Mouse (Mus musculus): ENCODE measurements around the gene Pemt. TPM values are rescaled to one million over a fixed set of nuclear protein-coding genes. Genes with fewer than 3 reads are reported as not detected.

Pemt gene
- polyA plus RNA-seq, 1 experiment from 2014 or later: 8.8 TPM

DNA sequence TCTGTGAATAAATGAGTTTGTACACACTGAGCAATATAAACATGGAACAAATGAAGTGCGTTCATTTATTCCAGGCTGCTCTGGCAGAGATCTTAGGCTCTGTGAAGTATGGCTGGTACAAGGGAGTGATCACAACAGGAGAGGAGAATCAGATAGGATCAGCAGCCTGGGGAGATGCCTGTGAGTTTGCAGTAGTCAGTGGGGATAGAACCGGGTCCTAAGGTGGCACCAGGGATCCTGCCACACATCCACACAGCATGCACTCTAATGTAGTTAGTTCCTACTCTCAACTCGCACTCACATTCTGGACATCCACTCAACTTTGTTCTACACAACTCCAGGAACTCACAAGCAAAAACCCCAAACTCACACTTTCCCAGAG, 622 bp downstream of the Pemt start:
- WGBS: 7% methylated on average over 3 of the region's 3 CpGs
- Histone ChIP-seq H3K4me1 (no peaks in the 10 kb centered on the region), H3K27ac (peak overlapping the region; percentile 97; the same call in 1 of the 2 replicates), H3K4me3 (replicated peaks) (peak overlapping the region; percentile 70), H3K4me2 (peak overlapping the region; percentile 78), H3K9ac (no peak overlapping the region), H3K36me3 (no peaks in the 10 kb centered on the region), H3K9me3 (no peaks in the 10 kb centered on the region), H3K27me3 (replicated peaks) (no peaks in the 10 kb centered on the region)
- peak; percentile 4; the same call in 1 of the 2 replicates for ATAC-seq (ENCODE audit: insufficient read depth, low FRiP score, low read depth)

DNA sequence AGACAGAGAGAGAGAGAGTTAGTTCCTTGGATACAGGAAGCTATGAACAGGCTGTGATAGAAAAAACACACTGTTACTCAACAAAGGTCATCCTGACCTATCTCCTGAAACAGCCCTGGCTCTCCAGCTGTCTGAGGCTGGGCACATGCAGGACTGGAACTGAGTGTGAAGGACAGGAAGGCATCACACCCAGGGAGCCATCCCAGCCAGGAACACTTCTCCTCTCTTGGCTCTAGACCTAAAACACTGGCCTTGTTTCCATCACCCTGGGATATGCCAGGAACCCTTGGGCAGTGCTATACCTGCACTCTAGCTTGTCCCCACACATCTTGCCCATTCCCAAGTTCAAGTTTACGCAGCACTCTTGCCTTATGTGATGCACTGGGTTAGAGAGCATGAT, 1.5 kb downstream of the Pemt start:
- H3K9ac ChIP-seq: no peak overlapping the region
- no peaks in the 10 kb centered on the region for H3K36me3 ChIP-seq
- H3K4me1 ChIP-seq: no peaks in the 10 kb centered on the region
- WGBS: 85% methylated on average over 1 of the region's 1 CpGs
- no peak for ATAC-seq (ENCODE audit: insufficient read depth, low FRiP score, low read depth)
- no peak overlapping the region for H3K4me3 ChIP-seq (replicated peaks)
- H3K9me3 ChIP-seq: no peaks in the 10 kb centered on the region
- no peak overlapping the region for H3K4me2 ChIP-seq
- H3K27ac ChIP-seq: no peak overlapping the region
- no peaks in the 10 kb centered on the region for H3K27me3 ChIP-seq (replicated peaks)

DNA sequence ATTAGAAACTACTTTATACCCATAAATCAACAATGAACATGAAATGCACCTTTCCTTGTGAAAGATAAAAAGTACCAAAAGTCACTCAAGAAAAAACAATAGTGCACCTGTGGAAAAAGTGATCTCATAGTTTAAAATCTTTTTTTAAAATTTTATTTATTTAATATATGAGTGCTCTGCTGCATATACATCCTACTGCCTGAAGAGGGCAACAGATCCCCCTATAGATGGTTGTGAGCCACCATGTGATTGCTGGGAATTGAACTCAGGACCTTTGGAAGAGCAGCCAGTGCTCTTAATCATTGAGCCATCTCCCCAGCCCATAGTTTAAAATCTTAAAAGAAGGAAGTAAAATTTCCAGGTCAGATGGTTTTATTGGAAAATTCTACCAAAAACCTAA, 4.0 kb downstream of the Pemt start:
- Histone ChIP-seq H3K4me1 (no peaks in the 10 kb centered on the region), H3K9ac (no peak overlapping the region), H3K27ac (no peak overlapping the region), H3K4me2 (no peak overlapping the region), H3K27me3 (replicated peaks) (no peaks in the 10 kb centered on the region), H3K4me3 (replicated peaks) (no peak overlapping the region), H3K9me3 (no peaks in the 10 kb centered on the region), H3K36me3 (no peaks in the 10 kb centered on the region)
- ATAC-seq (ENCODE audit: insufficient read depth, low FRiP score, low read depth): no peak

DNA sequence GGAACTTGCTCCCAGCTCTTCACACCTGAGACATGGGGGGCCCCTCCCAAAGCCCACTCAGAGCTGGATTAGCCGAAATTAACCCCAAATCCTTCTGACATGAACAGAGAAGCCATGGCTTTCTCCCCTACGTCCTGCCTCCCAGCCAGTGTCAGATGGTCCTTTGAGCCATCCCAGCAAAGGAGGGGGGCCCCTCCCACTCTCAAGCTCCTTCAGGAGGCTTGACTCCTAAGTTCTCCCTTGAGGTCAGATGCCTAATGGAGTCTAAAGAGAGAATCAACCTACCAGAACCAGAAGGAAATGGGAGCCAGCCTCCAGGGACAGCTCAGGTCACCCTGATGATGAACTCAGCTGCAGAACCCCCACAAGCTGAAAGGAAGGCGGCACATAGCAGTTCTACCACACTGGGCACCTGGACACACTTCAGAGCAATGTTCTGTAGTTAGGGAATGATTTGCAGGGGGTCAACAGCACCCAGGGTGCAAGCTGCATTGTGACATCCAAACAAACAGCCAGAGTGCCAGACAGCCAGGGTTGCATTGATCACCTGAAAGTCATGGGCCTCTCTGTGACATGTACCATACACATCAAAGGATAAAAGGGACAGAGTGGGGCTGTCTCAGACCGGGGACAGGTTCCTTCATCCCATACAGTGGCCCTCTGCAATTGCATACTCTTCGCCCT, 9.6 kb downstream of the Pemt start:
- Histone ChIP-seq H3K4me3 (replicated peaks) (no peak overlapping the region), H3K9me3 (no peaks in the 10 kb centered on the region), H3K36me3 (no peaks in the 10 kb centered on the region), H3K27ac (no peak overlapping the region), H3K4me2 (no peak overlapping the region), H3K9ac (no peak overlapping the region), H3K27me3 (replicated peaks) (no peaks in the 10 kb centered on the region), H3K4me1 (no peaks in the 10 kb centered on the region)
- 67% methylated on average over 5 of the region's 5 CpGs for WGBS
- ATAC-seq (ENCODE audit: insufficient read depth, low FRiP score, low read depth): no peak

DNA sequence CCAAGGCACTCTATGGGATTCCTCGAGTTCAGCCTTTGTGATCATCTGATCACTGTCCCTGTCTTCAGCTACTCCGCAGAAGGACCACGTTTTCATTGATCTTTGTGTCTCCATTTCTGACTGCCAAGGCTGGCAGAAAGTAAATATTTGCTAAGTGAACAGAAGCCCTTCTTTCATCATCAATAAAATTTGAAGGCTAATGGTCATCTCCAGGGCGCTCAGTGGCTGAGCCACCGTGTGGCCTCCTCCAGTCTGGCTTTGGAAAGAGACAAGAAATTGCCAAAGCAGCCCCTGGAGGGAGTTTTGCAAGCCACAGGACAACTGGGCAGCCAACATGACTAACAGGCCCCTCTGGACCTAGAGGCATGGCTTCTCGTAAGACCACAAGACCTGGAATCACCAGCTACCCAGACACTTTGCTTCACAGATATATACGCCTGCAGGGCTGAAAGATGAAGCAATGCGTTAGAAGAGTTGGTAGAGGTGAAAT, 11.3 kb downstream of the Pemt start:
- no peak overlapping the region for H3K27ac ChIP-seq
- no peak overlapping the region for H3K9ac ChIP-seq
- H3K27me3 ChIP-seq (replicated peaks): no peaks in the 10 kb centered on the region
- no peaks in the 10 kb centered on the region for H3K9me3 ChIP-seq
- no peaks in the 10 kb centered on the region for H3K36me3 ChIP-seq
- no peaks in the 10 kb centered on the region for H3K4me1 ChIP-seq
- H3K4me2 ChIP-seq: no peak overlapping the region
- 67% methylated on average over 8 of the region's 8 CpGs for WGBS
- no peak overlapping the region for H3K4me3 ChIP-seq (replicated peaks)
- no peak for ATAC-seq (ENCODE audit: insufficient read depth, low FRiP score, low read depth)

DNA sequence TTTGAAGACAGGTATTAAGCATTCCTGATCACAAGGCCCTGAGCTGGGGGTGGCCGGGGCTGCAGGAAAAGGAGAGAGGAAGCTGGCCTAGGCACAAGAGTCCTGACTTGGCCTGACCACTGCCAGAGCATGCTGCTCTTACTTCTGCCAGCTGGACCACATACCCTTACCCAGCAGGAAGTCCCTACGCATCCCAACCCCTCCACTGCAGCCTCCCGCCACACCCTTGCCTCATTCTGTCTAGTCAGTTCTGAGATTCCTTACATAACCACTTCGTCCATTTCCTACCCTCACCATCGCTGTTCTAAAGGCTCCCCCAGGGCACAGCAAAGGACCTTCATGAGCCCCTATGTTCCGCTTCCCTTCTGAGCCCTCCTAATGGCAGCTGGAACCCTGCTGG, 12.0 kb downstream of the Pemt start:
- no peaks in the 10 kb centered on the region for H3K27me3 ChIP-seq (replicated peaks)
- no peak overlapping the region for H3K4me3 ChIP-seq (replicated peaks)
- H3K36me3 ChIP-seq: no peaks in the 10 kb centered on the region
- H3K9me3 ChIP-seq: no peaks in the 10 kb centered on the region
- H3K4me2 ChIP-seq: no peak overlapping the region
- H3K4me1 ChIP-seq: no peaks in the 10 kb centered on the region
- ATAC-seq (ENCODE audit: insufficient read depth, low FRiP score, low read depth): no peak
- no peak overlapping the region for H3K27ac ChIP-seq
- H3K9ac ChIP-seq: no peak overlapping the region
- WGBS: 75% methylated on average over 6 of the region's 6 CpGs

DNA sequence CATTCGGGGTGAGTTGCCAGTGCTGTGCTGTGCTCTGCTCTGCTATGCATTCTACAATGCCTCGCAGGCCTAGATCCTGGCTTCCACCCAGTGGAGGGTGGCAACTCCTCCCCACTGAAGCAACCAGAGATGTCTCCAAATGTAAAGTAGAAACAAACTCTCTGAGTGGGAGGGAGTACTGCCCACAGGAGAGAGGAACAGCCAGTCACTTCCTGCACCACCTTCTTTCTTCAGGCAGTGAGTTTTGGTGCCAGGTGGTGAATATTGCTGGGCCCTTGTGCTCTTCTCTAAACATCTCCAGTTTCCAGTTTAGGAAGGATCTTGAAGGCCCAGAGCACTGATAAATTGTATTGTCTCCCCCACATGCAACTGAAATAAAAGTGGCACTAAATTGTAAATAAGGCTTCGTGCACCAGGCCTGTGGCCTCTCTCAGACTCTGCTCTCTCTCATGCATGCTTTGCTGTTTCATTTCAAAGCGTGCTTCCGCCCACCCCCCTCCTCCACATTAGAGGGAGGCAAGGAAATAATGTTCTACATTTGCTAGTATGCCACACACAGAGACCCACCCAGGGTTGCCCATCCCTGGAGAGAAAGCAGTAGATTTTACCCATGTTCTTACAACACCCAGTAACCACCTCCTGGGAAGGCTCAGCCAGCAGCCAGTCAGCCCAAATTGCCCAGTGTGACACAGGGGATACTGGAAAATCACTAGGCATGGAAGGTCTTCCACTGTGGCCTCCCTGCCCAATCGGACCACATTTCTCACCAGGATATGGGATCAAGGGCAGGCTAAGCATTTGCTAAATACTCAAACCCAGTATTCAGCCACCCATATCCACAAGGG, 13.5 kb downstream of the Pemt start:
- Histone ChIP-seq H3K9me3 (no peaks in the 10 kb centered on the region), H3K9ac (no peak overlapping the region), H3K4me1 (peaks cover 3% of the 10 kb centered on the region; the same call in 1 of the 2 replicates), H3K4me2 (no peak overlapping the region), H3K27me3 (replicated peaks) (no peaks in the 10 kb centered on the region), H3K27ac (no peak overlapping the region), H3K4me3 (replicated peaks) (no peak overlapping the region), H3K36me3 (no peaks in the 10 kb centered on the region)
- WGBS: 73% methylated on average over 6 of the region's 6 CpGs
- ATAC-seq (ENCODE audit: insufficient read depth, low FRiP score, low read depth): no peak

DNA sequence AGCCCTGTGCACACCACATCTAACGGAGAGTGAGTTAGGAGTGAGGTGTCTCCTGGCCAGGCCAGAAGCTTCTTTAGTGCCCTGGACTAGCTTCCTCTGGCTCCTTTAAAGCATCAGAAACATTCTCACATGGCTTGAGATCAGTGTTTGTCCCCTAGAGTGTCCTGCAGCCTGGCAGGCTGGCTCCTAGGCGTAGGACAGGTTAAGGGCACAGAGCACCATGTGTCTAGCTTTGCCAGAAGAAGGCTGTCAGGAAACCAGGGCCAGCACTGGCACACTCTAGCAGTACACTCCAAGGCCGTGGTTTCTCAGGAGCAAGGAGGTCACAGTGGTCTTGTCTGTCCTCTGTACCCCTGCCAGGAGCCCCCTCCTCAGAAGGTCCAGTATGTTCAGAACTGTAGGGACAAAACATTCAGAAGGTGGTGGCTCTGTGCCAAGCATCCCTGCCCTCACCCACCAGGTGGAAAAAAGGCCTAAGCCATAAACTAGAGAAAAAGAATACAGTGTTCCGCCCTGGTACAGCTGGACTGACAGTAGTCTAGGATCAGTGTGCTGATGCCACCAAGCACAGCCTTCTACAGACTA, 15.4 kb downstream of the Pemt start:
- Histone ChIP-seq H3K4me3 (replicated peaks) (no peak overlapping the region), H3K27ac (no peak overlapping the region), H3K36me3 (no peaks in the 10 kb centered on the region), H3K9ac (no peak overlapping the region), H3K4me2 (no peak overlapping the region), H3K27me3 (replicated peaks) (no peaks in the 10 kb centered on the region), H3K9me3 (no peaks in the 10 kb centered on the region), H3K4me1 (peaks cover 7% of the 10 kb centered on the region; the same call in 1 of the 2 replicates)
- no peak for ATAC-seq (ENCODE audit: insufficient read depth, low FRiP score, low read depth)
- 88% methylated on average over 4 of the region's 4 CpGs for WGBS

DNA sequence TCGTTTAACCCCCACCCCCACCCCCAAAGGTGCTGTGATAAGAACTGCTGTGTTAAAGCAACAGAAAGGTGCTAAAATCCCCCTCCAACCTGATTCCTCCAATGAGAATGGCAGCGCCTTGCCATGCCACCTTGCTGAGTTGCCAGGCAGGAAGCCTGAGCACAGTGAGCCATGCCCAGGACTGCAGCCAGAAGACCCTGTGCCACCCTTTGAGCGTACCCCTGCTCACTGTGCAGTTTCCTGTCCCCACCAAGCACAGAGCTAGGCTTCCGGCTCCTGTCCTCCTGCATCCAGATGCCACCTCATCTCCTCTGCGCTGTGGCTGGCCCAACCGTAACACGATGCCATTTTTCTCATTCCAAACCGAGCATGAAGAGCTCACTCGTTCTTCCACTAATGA, 16.3 kb downstream of the Pemt start:
- no peak overlapping the region for H3K9ac ChIP-seq
- no peaks in the 10 kb centered on the region for H3K36me3 ChIP-seq
- peaks cover 7% of the 10 kb centered on the region; the same call in 1 of the 2 replicates for H3K4me1 ChIP-seq
- ATAC-seq (ENCODE audit: insufficient read depth, low FRiP score, low read depth): no peak
- 62% methylated on average over 9 of the region's 9 CpGs for WGBS
- no peaks in the 10 kb centered on the region for H3K27me3 ChIP-seq (replicated peaks)
- H3K4me2 ChIP-seq: no peak overlapping the region
- no peak overlapping the region for H3K4me3 ChIP-seq (replicated peaks)
- H3K27ac ChIP-seq: no peak overlapping the region
- H3K9me3 ChIP-seq: no peaks in the 10 kb centered on the region

DNA sequence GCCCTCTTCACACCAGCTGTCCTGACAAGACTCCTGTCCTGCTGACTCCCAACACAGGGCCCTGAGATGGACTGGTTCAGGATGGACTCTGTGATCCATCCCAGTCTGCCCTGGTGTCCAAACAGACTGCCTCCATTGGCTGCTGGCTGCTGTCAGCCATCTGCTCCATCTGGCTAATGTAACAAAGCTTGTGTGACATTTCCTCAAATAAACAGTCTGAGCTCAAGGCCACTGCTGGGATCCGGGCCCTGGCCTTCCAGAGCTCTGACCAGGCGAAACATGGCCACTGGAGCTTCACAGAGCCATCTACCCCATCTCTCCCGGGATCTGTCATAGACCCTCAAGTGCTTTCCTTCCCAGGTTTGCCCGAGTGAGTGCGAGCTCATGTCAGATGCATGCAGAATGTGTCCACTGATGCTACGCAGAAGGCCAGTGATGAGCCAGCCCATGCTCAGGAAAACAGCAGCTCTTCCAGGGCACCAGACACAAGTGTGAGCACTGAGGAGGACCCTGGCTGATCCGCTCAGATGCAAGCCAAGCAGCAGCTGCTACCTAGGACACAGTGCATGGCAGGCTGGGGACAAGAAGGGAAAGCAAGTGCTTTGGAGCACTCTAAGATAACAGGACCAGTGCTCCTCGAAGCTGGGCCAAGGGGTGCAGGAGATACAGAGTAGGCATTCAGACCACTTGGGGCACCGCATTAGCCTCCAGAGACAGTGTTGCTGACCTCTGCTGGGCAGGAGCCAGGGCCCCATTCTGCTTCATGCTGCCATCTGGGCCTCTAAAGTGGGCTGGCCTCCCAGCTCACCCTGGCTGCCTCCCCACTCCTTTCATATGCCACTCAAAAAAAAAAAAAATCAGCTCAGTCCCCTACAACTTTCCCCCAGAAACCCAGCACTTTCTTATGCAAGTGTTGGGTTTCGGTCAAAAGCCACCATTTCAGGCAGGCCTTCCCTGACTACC, 18.1 kb downstream of the Pemt start:
- Histone ChIP-seq H3K9ac (no peak overlapping the region), H3K4me1 (peaks cover 7% of the 10 kb centered on the region; the same call in 1 of the 2 replicates), H3K27ac (peak overlapping the region; percentile 32), H3K4me3 (replicated peaks) (no peak overlapping the region), H3K9me3 (no peaks in the 10 kb centered on the region), H3K4me2 (no peak overlapping the region), H3K36me3 (no peaks in the 10 kb centered on the region), H3K27me3 (replicated peaks) (no peaks in the 10 kb centered on the region)
- ATAC-seq (ENCODE audit: insufficient read depth, low FRiP score, low read depth): peak; percentile 62
- 57% methylated on average over 10 of the region's 10 CpGs for WGBS

DNA sequence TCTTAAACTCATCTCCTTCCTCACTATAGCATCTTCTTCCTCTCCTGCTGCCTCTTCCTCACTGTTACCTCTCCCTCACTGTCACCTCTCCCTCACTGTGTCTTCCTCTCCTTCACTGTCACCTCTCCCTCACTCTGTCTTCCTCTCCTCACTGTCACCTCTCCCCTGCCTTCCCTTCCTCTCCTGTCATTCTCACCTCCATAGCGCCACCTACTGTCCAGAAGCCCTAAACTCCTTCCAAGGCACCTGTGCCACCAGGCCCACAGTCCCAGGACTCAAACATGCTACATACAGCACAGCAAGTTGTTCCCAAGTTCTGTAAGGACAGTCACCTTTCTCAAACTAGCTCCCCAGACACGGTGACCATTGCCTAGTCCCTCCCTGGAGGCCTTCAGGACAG, 19.0 kb downstream of the Pemt start:
- Histone ChIP-seq H3K4me1 (peaks cover 7% of the 10 kb centered on the region; the same call in 1 of the 2 replicates), H3K4me2 (no peak overlapping the region), H3K27me3 (replicated peaks) (no peaks in the 10 kb centered on the region), H3K27ac (no peak overlapping the region), H3K4me3 (replicated peaks) (no peak overlapping the region), H3K9me3 (no peaks in the 10 kb centered on the region), H3K36me3 (no peaks in the 10 kb centered on the region), H3K9ac (no peak overlapping the region)
- WGBS: 9% methylated on average over 2 of the region's 2 CpGs
- ATAC-seq (ENCODE audit: insufficient read depth, low FRiP score, low read depth): no peak
